Mouse (Mus musculus) frontal cortex, postnatal 14 days (tissue): ENCODE measurements around the gene Ccng1.
"Not testable (repeated sequence)": the region's sequence is repeated elsewhere in the genome, so short reads cannot be mapped to it uniquely, and the experiment has no call there.

ENCODE experiments used
- DNase-seq, 2 experiments: peaks; one replicate each; pipeline ENCODE4 v3.0.0; 2022; ENCODE audit warnings: low spot score in 2 of 2

Ccng1 gene

DNA sequence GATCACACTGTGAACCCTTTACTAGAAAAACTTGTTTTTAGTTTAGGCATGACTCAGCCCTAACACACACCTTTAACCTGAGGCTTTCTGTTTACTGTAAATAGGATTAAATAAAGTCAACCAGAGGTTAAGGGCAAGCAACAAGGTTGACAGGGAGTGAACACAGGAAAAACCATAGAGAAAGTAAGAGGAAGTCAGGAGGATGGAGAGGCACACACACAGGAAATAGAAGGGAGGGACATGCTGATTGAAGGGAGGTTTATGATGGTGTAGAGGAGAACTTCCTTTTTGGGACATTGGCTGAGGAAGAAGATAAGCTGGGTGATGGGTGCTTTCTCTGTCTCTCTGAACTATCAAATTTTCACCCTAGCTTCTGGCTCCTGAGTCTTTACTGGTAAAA, 36.8 kb downstream of the Ccng1 start:
- no peak for DNase-seq

DNA sequence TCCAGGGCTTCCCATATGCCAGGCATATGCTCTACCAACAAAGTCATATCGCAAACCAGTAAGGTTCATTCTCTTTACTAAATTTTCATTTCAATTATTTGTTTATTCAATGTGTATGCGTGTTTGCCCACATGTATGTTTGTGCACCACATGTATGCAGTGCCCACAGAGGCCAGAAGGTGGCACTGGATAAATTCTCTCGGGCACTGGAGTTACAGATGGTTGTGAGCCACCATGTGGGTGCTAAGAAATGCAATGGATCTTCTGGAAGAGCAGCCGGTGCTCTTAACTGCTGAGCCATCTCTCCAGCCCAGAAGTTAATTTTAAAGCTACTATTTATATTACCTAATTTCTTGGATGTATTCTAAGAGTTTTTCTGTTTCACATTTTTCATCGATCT, 39.6 kb downstream of the Ccng1 start:
- DNase-seq, result no peak

DNA sequence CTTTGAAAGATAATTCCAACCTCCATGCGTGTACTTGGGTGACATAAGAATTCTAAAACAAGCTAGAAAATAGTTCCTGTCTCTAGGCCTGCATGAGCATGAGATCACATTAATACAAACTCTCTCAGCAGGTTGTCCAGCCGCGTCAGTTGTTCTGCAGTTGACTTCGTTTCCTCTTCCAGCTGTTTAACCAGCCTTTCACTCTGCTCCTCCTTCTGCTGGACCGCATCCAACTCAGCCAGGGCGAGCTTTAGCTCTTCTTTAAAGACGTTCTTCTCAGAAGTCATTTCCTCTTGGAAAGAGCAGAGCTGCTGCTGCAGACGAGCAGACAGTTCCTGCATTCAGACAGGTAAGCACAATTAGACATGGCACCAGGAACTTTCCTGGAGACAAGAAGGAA, 41.3 kb downstream of the Ccng1 start:
- DNase-seq, result no peak

DNA sequence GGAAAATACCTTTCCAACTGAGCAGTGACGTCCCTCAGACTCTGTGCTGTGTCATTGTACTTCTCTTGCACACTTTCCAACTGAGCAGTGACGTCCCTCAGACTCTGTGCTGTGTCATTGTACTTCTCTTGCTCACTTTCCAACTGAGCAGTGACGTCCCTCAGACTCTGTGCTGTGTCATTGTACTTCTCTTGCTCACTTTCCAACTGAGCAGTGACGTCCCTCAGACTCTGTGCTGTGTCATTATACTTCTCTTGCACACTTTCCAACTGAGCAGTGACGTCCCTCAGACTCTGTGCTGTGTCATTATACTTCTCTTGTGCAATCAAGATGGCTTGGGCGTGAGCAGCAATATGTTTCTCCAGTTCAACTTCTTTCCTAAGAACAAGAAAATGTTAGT, 45.2 kb downstream of the Ccng1 start:
- not testable (repeated sequence) for DNase-seq
